Mouse (Mus musculus) forelimb bud, embryonic 11.5 days (tissue): Measurements from ENCODE around the gene Snw1.
"Not testable (repeated sequence)": the region's sequence is repeated elsewhere in the genome, so short reads cannot be mapped to it uniquely, and the experiment has no call there.

Source experiments
- DNase-seq: peaks from one replicate; pipeline ENCODE4 v3.0.0-alpha.2; 2012; ENCODE audit warnings: low read depth, low spot score

Snw1 gene

DNA sequence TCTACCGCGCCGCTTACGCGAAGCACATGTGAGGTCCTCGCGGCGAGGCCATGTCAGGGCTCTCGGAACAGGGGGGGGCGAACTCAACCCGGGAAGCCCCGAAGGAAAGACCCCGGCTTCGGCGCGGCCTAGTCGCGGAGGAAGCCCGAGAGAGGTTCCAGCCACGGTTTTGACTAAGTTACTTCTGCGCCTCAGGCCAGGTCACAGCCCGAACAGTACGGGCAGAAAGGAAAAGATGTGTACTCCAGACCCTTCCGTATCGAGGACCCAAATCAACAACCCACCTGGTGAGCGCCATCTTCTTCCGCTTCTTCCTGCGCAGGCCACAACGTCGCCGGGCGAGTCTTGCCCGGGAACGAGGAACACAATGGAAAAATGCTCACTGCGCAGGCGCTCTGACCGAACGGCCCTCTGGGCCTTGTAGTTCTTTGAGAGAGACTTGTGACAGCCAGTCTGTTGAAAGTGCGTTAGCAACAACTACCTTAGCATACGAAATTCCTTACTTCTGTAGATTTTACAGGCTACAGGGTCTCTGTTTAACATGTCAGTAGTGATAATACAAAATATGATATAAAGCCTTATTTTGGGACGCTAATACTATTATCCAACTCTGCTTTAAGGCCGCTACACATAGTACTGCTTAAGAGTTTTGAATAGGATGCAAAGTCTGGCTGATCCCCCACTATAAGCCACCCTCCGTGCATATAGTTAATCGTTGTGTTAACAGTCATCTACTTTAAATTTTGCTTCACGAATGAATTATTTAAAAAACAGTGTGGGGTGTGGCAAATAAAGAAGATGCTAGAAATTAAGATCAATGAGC, at the start of gene Snw1:
TSS of gene Snw1 (minus strand) at position 311 of the 823 bp plus-strand sequence.
- peak; percentile 97 for DNase-seq

DNA sequence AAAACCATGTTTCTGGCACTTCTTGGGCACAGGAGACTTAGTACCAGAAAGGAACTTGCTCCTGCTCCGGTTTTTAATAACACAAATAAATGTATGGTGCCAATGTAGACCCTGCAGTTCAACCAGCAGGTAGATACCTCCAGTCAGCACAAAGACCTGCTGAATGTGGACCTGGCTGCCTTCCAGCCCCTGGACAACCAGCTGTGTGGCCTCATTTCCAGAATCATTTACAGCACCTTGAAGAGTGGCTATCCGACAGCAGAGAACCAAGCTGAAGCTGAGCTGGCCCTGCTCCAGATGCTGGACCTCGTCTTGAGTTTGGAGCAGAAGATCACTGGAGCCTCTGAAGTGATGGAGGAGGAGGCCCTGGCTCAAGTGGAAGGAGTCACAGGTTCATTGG, 47.5 kb upstream of the Snw1 start:
- DNase-seq = not testable (repeated sequence)

DNA sequence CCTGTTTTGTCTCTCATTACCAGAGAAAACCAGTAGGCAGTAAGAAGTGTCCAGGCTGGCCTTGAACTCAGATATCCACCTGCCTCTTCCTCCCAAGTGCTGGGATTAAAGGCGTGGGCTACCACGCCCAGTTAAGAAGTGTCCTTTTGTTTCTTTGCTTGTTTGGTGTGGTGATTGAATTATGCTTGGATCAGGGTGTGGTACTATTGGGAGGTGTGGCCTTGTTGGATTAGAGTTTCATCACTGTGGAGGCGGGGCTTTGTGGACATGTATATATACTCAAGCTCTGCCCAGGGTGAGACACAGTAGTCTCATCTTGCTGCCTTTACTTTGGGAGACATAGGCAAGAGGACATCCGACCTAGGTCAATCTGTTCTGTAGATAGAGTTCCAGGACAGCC, 41.9 kb upstream of the Snw1 start, which contains the start of gene Gm8300:
TSS of gene Gm8300 (plus strand) at position 301 of the 400 bp plus-strand sequence.
- not testable (repeated sequence) for DNase-seq

DNA sequence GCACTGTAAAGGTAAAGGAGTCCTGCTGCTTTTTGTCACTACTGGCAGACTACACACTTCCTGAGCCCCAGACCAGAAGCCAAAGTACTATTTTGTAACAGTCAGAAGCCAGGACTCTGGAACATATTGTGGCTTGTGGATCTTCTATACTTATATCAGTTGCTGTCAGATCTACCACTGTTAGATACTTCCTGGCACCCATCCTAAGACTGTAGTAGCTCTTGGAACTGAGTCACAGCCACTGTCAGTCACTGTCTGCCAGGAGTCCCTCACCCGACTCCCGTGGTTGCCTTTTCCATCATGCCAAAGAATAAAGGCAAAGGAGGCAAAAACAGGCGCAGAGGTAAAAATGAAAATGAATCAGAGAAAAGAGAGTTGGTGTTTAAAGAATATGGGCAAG, 22.3 kb upstream of the Snw1 start, which contains the start of gene Gm5788:
TSS of gene Gm5788 (plus strand) at position 301 of the 400 bp plus-strand sequence.
- DNase-seq = not testable (repeated sequence)

DNA sequence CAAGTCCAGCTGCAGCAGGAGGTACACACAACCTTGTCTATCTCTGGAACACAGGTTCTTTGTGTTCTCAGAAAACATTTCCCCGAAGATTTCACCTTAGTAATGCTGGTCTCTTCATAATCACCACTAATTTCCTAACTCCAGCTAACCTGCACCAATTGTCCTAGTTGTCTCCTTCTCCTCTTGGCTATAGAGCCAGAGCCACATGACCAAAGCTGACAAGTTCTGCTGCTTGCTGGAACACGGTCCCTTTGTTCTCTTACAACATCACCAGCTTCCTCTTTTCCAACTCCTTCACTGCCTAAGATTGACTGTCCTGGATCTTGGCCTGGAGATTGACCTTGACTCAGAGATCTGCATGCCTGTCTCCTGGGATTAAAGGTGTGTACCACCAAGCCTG, 16.6 kb upstream of the Snw1 start:
- DNase-seq = not testable (repeated sequence)

DNA sequence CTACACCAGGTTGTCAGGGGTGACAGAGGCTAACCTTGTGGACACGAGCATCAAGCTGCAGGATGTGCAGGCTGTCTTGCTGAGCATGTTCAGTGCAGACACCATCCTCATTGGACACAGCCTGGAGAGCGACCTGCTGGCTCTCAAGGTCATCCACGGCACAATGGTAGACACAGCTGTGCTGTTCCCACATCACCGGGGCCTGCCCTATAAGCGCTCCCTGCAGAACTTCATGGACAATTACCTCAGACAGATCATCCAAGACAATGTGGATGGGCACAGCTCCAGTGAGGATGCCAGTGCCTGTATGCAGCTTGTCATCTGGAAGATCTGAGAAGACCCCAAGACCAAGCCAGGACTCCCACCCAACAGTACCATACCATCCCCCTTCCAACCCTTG, 10.4 kb upstream of the Snw1 start:
- not testable (repeated sequence) for DNase-seq

DNA sequence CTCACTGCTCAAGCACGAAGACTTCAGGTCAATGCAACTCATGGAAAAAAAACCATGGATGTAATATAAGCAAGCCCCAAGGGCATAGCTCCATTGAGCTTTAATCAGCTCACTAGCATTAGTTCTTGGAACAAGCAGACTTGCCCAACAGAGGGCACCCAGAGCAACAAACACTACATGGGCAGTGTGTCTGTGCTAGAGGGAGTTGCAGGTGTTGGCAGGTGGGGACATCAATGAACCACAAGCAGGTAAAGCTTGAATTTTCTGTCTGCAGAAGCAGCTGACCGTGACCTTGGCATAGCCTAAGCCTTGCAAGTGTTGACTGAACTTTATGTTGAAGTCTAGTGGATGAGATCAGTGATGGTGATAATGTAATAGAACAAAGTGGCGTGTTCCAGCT, 2.7 kb upstream of the Snw1 start:
- no peak for DNase-seq

DNA sequence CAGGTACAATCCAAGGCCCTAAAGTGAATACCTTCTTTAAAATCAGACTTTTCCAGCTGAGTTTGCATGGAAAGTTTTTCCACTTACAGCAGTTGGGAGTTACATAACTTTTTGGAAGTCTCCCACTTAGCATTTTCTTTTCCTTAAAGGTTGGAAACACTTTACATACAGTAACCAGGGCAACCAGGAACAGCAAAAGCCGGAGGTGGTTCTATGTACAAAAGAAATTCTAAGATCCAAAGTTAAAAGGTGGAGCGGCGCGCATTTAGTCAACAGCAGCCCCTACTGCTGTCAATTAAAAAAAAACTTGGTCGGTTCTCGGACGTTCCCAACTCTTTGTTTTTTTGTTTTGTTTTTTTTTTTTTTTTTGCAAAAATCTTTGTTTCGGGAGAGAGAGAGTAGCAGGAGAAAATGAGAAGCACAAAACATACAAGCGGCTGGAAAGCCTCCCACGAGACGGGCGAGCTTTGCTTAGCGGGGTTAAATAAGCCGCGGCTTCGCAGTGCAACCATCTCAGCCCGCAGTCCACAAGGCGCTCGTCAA, 582 bp downstream of the Snw1 start:
- DNase-seq = no peak

DNA sequence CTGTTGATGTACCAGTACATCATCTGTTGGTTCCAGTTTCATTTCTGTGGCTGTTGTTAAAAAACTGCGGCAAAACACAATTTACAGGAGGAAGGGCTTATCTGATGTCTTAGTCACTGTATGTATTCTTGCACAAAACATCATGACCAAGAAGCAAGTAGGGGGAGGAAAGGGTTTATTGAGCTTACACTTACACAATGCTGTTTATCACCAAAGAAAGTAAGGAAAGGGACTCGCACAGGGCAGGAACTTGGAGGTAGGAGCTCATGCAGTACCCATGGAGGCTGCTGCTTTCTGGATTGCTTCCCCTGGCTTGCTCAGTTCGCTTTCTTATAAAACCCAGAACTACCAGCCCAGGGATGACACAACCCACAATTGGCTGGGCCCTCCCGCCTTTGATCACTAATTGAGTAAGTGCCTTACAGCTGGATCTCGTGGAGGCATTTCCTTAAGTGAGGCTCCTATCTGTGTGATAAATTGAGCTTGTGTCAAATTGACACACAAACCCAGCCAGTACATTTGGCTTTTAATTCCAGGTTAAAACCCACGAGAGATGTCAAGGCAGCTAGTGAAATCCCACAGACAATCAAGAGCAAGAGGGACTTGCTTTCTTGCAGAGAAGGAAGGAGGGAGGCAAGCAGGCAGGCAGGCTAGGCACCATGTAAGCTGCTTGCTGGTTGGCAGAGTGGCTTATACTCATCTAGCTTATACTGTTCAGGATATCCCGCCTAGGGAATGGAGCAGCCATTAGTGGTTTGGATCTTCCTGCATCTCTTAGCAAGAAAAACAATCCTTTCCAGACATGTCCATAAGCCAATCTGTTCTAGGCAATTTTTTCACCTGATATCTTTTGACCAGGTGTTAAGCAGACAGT, 1.6 kb downstream of the Snw1 start:
- DNase-seq = no peak

DNA sequence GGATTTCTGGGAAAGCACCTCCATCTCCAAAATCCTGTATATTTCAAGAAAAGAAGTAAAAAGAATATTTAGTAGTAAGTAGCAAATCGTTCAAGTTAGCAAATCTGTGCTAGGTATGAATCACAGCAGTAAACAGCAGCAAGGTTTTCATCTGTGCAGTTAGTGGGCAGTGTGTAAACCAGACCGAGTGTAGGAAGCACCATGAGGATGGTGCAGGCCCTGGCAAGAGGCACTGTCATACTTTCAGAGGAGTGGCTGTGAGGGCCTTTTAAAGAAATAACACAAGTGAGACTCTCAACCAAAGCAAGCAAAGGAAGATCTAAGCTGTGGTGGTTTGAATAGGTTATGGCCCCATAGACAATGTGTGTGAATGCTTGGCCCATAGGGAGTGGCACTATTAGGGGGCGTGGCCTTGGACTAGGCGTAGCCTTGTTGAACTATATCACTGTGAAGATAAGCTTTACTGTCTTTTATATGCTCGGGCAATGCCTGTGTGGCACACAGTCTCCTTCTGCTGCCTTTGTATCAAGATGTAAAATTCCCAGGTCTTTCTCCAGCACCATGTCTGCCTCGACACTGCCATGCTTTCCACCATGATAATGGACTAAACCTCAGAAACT, 7.3 kb downstream of the Snw1 start:
- no peak for DNase-seq

DNA sequence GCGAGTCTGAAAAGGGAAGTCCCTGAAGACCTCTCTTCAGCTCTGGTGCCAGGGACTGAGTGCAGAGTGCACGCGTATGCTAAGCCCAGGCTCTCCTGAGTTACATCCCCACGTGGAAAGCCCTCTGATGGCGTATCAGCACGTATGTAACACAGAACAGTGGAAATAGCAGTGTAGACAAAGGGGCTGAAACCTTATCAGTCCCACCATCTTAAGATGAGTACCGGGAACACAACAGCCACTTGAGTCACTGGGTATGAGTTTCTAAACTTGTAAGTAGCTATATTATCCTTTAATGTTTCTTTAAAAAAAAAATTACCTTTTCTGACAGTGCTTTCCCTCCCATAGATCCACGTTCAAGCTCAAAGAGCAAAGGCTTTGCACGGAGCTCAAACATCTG, 22.6 kb downstream of the Snw1 start:
- DNase-seq = no peak

DNA sequence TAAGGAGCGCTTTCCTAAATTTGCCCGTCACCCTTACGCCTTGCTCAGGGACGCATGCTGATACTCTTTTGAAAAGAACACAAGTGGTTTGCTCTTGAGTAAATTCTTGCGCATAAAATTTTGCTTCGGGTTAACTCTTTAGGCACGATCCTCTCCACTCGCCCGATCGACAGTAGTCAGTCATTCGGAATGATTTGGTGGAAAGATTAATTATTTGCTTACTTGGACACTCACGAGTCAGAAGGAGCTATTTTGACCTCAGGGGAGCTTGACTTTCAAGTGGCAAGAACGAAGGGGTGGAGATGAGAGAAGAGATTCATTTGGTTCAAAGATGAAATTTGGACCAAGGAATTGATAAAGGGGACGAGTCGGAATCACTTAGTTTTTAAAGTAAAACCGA, 27.9 kb downstream of the Snw1 start:
- no peak for DNase-seq

DNA sequence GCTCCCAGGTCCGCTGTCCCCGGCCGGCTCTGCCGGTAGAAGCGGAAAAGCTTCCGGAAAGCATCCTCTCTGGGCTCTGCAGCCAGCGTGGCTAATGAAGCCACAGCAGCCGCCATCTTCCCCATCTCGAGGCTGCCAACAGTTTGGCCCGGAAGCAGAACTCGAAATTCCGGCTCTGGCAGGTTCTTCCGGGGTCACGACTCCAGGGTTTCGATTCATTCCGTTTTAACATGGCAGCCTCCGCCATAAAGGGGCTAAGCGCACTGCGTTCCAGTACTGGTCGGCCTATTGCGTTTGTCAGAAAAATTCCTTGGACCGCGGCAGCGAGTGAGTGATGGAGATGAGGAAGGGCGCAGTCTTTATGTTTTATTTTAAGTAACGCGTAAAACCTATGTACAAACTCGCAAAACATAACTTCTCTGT, 28.4 kb downstream of the Snw1 start, which contains the start of the genes Slirp and Alkbh1:
TSS of gene Slirp (plus strand) at position 197 of the 423 bp plus-strand sequence.
TSS of gene Alkbh1 (minus strand) at position 318 of the 423 bp plus-strand sequence.
- DNase-seq = peak; percentile 94

DNA sequence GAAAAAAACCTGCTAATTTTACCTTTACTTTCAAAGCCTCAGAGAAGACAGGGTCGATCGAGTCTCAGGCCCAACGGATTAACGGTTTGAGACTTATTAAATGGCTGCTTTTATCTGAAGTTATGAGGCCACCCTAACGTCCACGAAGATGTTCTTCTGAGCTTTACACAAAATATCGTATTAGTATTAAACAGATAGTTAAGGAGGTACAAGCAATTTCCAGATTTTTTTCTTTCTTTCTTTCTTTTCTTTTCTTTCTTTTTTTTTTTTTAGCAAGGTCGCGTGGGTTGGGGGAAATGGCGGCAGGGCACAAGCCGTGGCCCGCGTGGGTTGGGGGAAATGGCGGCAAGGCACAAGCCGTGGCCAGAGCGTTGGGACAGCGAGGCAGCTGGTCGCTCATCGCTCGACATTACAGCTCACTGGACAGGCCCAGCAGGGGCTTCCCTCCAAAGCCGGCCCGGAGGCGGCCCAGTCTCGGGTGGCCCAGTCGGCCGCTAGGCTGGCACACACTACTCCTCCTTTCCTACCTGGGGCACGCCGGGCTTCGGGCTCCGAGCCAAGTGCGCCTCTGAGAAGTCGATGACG, 28.9 kb downstream of the Snw1 start:
- no peak for DNase-seq

DNA sequence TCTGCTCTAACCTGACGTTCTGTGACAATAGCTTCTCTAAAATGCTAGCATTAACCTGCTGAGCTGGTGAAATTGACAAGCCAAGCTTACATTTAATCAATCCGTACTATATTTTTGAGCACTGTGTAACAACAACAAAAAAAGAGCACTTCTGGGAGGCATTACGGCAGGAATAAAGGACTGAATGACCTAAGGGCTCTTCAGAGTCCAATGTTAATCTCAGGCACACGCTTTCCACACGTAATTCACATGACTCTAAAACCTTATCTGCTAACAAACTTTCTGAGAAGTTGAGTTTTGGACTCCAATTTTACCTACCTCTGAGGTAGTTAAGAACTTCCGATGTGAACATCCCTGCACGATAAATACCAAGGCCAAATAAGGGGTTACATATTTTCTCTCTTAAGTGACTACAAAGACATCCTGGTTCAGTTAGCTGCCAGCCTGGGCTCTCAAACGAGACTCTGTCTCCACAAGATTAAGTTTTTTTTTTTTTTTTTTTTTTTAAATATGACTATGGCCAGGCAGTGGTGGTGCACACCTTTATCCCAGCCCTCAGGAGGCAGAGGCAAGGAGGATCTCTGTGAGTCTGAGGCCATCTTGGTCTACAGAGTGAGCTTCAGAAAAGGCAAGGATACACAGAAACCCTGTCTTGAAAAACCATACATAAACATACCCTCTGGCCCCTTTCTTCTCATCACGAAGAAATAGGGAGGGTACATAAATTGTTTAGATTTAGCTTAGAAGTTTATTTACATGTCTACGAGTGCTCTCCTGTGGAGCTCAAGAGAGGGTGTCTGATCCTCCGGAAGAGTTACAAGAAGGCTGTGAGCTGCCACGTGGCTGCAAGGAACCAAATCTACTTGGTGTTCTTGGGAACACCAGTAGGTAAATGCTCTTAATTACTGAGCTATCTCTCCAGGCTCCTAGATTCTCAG, 29.6 kb downstream of the Snw1 start:
- peak; percentile 49 for DNase-seq

DNA sequence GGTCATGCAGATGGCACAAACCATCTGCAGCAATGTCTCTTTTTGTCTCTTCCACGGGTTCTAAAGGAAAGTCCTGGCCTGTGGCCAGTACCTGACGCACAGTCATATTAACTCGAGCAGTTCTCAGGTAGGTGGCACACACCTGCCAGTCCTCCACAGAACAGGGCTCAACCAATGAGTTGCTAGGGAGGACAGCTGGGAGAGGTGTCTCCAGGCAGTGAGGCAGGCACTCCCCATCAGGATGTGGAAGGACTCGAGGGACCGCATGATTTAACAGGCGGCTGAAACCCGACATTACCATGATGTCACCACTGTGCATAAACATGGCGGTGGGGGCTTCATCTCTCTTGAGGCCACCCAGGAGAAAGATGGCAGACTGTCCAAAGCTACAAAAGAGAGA, 43.2 kb downstream of the Snw1 start:
- no peak for DNase-seq

DNA sequence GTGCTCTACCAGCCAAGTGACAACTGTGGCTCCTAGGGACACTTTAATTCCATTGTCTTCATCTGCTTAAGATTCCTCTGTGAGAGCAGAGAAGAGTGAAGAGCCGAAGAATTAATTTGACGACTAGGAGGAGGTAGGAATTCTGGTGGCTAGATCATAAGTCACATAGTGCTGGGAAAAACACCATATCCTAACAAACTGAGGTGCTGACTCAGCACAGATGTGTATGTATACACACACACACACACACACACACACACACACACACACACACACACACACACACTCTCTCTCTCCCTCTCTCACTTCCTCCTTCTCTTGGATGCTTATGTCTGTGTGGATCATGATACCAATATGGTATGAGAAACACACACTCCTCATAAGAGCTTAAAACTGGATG, 43.8 kb downstream of the Snw1 start:
- no peak for DNase-seq

DNA sequence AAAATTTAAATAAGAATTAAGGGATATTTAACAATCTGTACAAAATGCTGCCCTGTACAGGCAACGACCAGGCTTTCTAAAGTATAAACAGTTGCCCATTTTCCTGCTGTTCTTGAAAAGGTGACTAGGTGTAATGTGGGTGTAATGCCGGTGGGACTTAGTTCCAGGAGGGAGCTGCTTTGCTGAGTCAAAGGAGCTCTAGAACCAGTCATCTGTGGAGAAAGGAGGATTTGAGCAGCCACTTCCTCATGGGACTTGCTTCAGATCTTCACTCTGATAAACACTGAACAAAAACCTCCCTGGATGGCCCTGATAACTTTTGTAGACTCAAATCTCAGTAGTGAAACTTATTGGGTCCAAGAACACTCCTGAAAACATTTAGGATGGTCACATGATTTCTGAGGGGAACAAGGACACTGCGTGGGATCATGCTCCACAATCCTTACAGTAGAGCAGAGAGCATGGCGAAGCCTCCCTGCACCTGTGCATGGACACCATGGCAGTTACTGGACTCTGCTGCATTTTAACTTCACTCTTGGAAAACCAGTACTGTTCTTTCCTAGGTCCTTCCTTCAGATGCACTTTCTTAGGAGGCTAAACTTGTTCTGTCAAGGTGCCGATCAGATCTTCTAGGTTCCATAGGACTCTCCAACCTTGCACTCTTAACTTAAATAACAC, 45.6 kb downstream of the Snw1 start:
- no peak for DNase-seq

DNA sequence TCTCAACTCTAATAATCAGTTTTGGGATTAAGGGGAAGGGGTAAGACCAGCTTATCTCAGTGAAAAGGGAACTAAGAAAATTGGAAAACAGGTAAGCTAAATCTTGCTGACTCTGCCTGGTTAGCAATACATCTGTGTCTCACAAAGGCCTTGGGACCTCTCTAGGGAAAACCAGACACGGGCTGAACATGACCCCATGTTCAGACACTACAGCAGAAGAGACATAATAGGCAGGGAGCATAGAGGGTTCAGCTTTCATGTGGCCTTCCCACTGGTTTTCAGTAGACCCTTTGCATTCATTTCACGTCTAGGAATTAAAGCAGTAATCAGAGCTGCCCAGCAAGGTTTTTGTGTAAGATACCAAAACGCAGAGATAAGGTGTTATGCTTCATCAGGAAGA, 47.6 kb downstream of the Snw1 start:
- no peak for DNase-seq
